Mouse (Mus musculus) bone marrow, adult 2 months (tissue): ENCODE data around the gene Acsm2.

ENCODE experiments used
- CTCF ChIP-seq: fragments of 200-500 bp; IDR thresholded peaks from 2 replicates; pipeline ENCODE4 v1.5.1; 2011; ENCODE audit warnings: low read length, control low read depth; ENCODE audit not compliant: control insufficient read depth, insufficient read depth
- POLR2A ChIP-seq: fragments of 200-500 bp; IDR thresholded peaks from 2 replicates; pipeline ENCODE4 v1.6.1; 2011; ENCODE audit warnings: low read depth, mild to moderate bottlenecking, control low read depth, low read length, borderline replicate concordance; ENCODE audit not compliant: control insufficient read depth

DNA sequence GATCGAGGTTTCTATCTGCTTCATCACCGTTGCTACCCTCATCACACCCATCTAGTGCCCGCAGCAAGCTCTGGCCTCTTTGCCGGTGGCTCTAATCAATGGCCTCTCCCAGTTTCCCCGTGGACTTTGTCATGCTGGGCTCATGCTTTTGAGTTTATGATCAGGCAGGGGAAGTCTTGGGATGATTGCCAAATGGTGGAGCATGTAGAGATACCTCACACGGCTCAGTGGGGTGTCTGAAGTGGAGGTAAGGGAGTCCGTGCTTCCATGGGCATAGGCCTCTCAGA, 37.9 kb upstream of the Acsm2 start:
- TF ChIP-seq CTCF = no peak
- TF ChIP-seq POLR2A = no peak
